Mouse (Mus musculus) left cerebral cortex, postnatal 36 days (tissue): Measurements from ENCODE around the gene Gmfg. TPM values are rescaled to one million over a fixed set of nuclear protein-coding genes. Genes with fewer than 3 reads are reported as not detected.

ENCODE experiments used
- DNase-seq, 2 experiments: peaks; one replicate each; pipeline ENCODE4 v3.0.0; 2021 to 2022; ENCODE audit warnings: low spot score in 2 of 2, mixed read lengths in 1 of 2
- intact Hi-C: fragments of 180-260 bp; cut with DNase I; formaldehyde crosslinking; loops from one replicate; pipeline ENCODE4 v1.15.1; 2025
- total RNA-seq, 2 experiments: library from RNA; stranded (reverse); gene quantifications; 2 replicates each; pipeline ENCODE4 v1.2.3; 2021

Gmfg gene
- total RNA-seq, 2 experiments from 2014 or later = 1.3 to 2.0 TPM

GRCm38 (mm10) chr7:28467213-28467751 is 30.0 kb downstream of the Gmfg start:
- DNase-seq = no peak
- intact Hi-C loops = no loop called here

GRCm38 (mm10) chr7:28476191-28476590 is 38.9 kb downstream of the Gmfg start:
- DNase-seq = no peak
- intact Hi-C loops = no loop called here

- DNase-seq = no peak
- intact Hi-C loops = no loop called here
Observed at GRCm38 (mm10) chr7:28477363-28477762, 40.1 kb downstream of the Gmfg start.

GRCm38 (mm10) chr7:28478854-28479253 is 41.6 kb downstream of the Gmfg start:
- intact Hi-C loops = no loop called here
- DNase-seq = no peak

GRCm38 (mm10) chr7:28482854-28483253 is 45.6 kb downstream of the Gmfg start:
- DNase-seq = peak; percentile 52 to 68
- intact Hi-C loops = no loop called here

- intact Hi-C loops = no loop called here
- DNase-seq = no peak
Observed at GRCm38 (mm10) chr7:28484192-28484591, 46.9 kb downstream of the Gmfg start.

- intact Hi-C loops = no loop called here
- peak; percentile 33 to 53 for DNase-seq
Observed at GRCm38 (mm10) chr7:28488030-28488491, 50.8 kb downstream of the Gmfg start.

GRCm38 (mm10) chr7:28490410-28490809 is 53.2 kb downstream of the Gmfg start:
- peak; percentile 11 to 19 for DNase-seq
- intact Hi-C loops = loop anchor here (5.0 kb wide), 1 partner anchor 37 kb away; no protein-coding TSS in a partner anchor

GRCm38 (mm10) chr7:28490903-28491302 is 53.7 kb downstream of the Gmfg start:
- no peak for DNase-seq
- intact Hi-C loops = loop anchor here (5.0 kb wide), 1 partner anchor 36 kb away; no protein-coding TSS in a partner anchor

- DNase-seq = no peak
- intact Hi-C loops = loop anchor here (5.0 kb wide), 1 partner anchor 35 kb away; no protein-coding TSS in a partner anchor
Observed at GRCm38 (mm10) chr7:28492310-28492709, 55.1 kb downstream of the Gmfg start.

- no peak for DNase-seq
- intact Hi-C loops = no loop called here
Observed at GRCm38 (mm10) chr7:28495426-28495825, 58.2 kb downstream of the Gmfg start.

Other genes starting within 250 kb of the Gmfg start
- gene Eid2, start 169.6 kb upstream of the Gmfg start, total RNA-seq = 10 to 100 TPM; 59.9 to 66.6 TPM
- gene Eid2b, start 159.7 kb upstream of the Gmfg start, total RNA-seq = 10 to 100 TPM; 33.3 to 37.8 TPM
- gene Selenov, start 146.3 kb upstream of the Gmfg start, total RNA-seq = under 1 TPM; 0.43 to 0.44 TPM
- 1 to 10 TPM; 1.4 to 1.8 TPM for gene Dll3, start 135.2 kb upstream of the Gmfg start, total RNA-seq
- gene Timm50, start 125.4 kb upstream of the Gmfg start, total RNA-seq = 10 to 100 TPM; 44.1 to 46.3 TPM
- gene Supt5, start 98.7 kb upstream of the Gmfg start, total RNA-seq = 100 to 1,000 TPM; 120 to 122 TPM
- 100 to 1,000 TPM; 425 to 456 TPM for gene Rps16, start 86.8 kb upstream of the Gmfg start, total RNA-seq
- 1 to 10 TPM; 6.2 to 9.7 TPM for gene Plekhg2, start 64.8 kb upstream of the Gmfg start, total RNA-seq
- 1 to 10 TPM; 2.6 to 3.3 TPM for gene Zfp36, start 57.2 kb upstream of the Gmfg start, total RNA-seq
- gene Med29, start 44.7 kb upstream of the Gmfg start, total RNA-seq = 10 to 100 TPM; 17.9 to 21.3 TPM
- 10 to 100 TPM; 59.0 to 72.1 TPM for gene Paf1, start 44.5 kb upstream of the Gmfg start, total RNA-seq
- 10 to 100 TPM; 85.9 to 93.8 TPM for gene Lrfn1, start 14.5 kb downstream of the Gmfg start, total RNA-seq
- gene Ifnl2, start 73.0 kb downstream of the Gmfg start, total RNA-seq = not detected
- gene Ifnl3, start 85.4 kb downstream of the Gmfg start, total RNA-seq = not detected
- not detected for gene Sycn, start 103.4 kb downstream of the Gmfg start, total RNA-seq
- under 1 TPM; 0.27 to 0.52 TPM for gene Nccrp1, start 109.8 kb downstream of the Gmfg start, total RNA-seq
- 10 to 100 TPM; 68.7 to 68.8 TPM for gene Samd4b, start 160.7 kb downstream of the Gmfg start, total RNA-seq
- gene Pak4, start 160.7 kb downstream of the Gmfg start, total RNA-seq = 10 to 100 TPM in 1 of 2 experiments, 1 to 10 TPM in 1; 9.0 to 10.4 TPM
- 1 to 10 TPM in 1 of 2 experiments, under 1 TPM in 1; 0.99 to 1.5 TPM for gene Acp7, start 193.9 kb downstream of the Gmfg start, total RNA-seq